Mouse (Mus musculus) retina, postnatal 1 day (tissue): ENCODE results near the gene Rimklb.

Source experiments
- DNase-seq: peaks from one replicate; pipeline ENCODE4 v3.0.0-alpha.2; 2012

Rimklb gene

DNA sequence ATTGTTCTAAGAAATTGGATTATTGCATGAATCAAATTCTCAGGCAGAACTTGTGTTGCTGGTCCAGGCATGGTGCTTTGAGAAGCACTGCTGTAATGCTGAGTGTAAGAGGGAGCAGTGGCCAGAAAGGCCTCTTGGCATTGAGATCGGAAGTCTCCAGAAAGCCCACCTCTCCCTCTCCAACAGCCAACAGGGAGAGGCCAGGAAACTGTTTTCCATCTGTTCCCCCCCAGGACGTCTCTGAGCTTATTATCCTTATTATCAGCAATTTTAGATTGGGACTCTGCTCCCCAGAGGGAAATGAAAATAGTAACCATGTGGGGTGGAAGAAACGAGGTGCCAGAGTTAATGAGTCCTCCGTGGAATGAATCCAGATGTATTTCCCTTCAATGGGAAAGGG is 82.2 kb downstream of the Rimklb start:
- no peak for DNase-seq

GRCm38 (mm10) chr6:122411281-122411680 is 87.3 kb downstream of the Rimklb start:
- no peak for DNase-seq

DNA sequence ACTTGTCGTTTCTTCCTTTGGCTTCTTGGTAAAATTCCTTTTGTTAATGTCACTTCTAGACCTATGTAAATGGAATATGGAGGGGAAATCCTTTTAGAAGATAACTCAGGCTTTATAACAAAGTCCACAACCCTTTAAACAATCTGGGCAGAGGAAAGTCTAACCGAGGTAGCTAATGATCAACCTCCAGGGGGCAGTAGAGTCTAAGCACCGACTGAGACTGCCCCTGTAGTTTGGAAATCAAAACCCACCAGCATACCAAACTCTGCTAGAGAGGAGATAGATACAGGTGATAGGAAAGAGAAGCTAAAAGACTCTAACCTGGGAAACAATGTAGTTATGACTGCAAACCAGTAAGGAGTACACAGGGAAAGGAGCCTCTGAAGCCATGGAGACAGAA is 96.3 kb downstream of the Rimklb start:
- peak; percentile 70 for DNase-seq

- no peak for DNase-seq
Measured at GRCm38 (mm10) chr6:122400263-122400662, 98.3 kb downstream of the Rimklb start.
